Mouse (Mus musculus): Measurements from ENCODE around the gene Dnase1l1. TPM values are rescaled to one million over a fixed set of nuclear protein-coding genes. Genes with fewer than 3 reads are reported as not detected.

Dnase1l1 gene
- 3.4 and 5.0 TPM in 2 replicates for polyA plus RNA-seq (2016; fragmentation: Nextera tagmentation; extraction: Ambion mirVana)

GRCm38 (mm10) chrX:74281732-74282394 is at the start of gene Dnase1l1, which contains the start of gene Taz:
Gene Dnase1l1, minus strand, starts transcription at chrX:74282337.
Gene Taz, plus strand, starts transcription at chrX:74281912.
- Histone ChIP-seq H3K4me1 (peaks cover 14% of the 10 kb centered on the region), H3K9me3 (replicated peaks) (no peaks in the 10 kb centered on the region), H3K36me3 (no peaks in the 10 kb centered on the region), H3K4me3 (peak within 1 kb of the TSS; percentile 68), H3K27ac (peak within 1 kb of the TSS; percentile 84), H3K27me3 (ENCODE audit: low read depth, poor library complexity, severe bottlenecking) (peaks cover 34% of the 10 kb centered on the region)
- 13% methylated on average over 16 of the region's 16 CpGs for WGBS
- DNase-seq (ENCODE audit: low spot score) = peak; percentile 62

- peak overlapping the region; percentile 60 for H3K4me3 ChIP-seq
- H3K27me3 ChIP-seq (ENCODE audit: low read depth, poor library complexity, severe bottlenecking) = peaks cover 21% of the 10 kb centered on the region
- peak overlapping the region; percentile 95; the same call in 1 of the 2 replicates for H3K27ac ChIP-seq
- H3K36me3 ChIP-seq = peaks cover 36% of the 10 kb centered on the region
- peaks cover 28% of the 10 kb centered on the region for H3K4me1 ChIP-seq
- no peaks in the 10 kb centered on the region for H3K9me3 ChIP-seq (replicated peaks)
- WGBS = 38% methylated on average over 2 of the region's 2 CpGs
- DNase-seq (ENCODE audit: low spot score) = no peak
Observed at GRCm38 (mm10) chrX:74330166-74330930, 48.2 kb upstream of the Dnase1l1 start.

- WGBS = 31% methylated on average over 10 of the region's 10 CpGs
- H3K9me3 ChIP-seq (replicated peaks) = no peaks in the 10 kb centered on the region
- H3K36me3 ChIP-seq = peaks cover 25% of the 10 kb centered on the region
- peak overlapping the region; percentile 95 for H3K27ac ChIP-seq
- peak overlapping the region; percentile 60 for H3K4me3 ChIP-seq
- DNase-seq (ENCODE audit: low spot score) = no peak
- peaks cover 21% of the 10 kb centered on the region for H3K27me3 ChIP-seq (ENCODE audit: low read depth, poor library complexity, severe bottlenecking)
- H3K4me1 ChIP-seq = peaks cover 28% of the 10 kb centered on the region
Observed at GRCm38 (mm10) chrX:74329215-74329671, 47.1 kb upstream of the Dnase1l1 start.

GRCm38 (mm10) chrX:74328725-74329161 is 46.6 kb upstream of the Dnase1l1 start, which contains the start of gene Plxna3:
Gene Plxna3, plus strand, starts transcription at chrX:74329066.
- Histone ChIP-seq H3K27me3 (ENCODE audit: low read depth, poor library complexity, severe bottlenecking) (peaks cover 21% of the 10 kb centered on the region), H3K36me3 (peaks cover 20% of the 10 kb centered on the region), H3K4me1 (peaks cover 28% of the 10 kb centered on the region), H3K9me3 (replicated peaks) (no peaks in the 10 kb centered on the region), H3K4me3 (peak within 1 kb of the TSS; percentile 60), H3K27ac (peak within 1 kb of the TSS; percentile 95)
- peak; percentile 81 for DNase-seq (ENCODE audit: low spot score)
- WGBS = 13% methylated on average over 29 of the region's 30 CpGs

- peak within 1 kb of the TSS; percentile 83 for H3K27ac ChIP-seq
- no peaks in the 10 kb centered on the region for H3K9me3 ChIP-seq (replicated peaks)
- H3K27me3 ChIP-seq (ENCODE audit: low read depth, poor library complexity, severe bottlenecking) = peaks cover 16% of the 10 kb centered on the region
- peak; percentile 86 for DNase-seq (ENCODE audit: low spot score)
- peaks cover 49% of the 10 kb centered on the region for H3K36me3 ChIP-seq
- H3K4me3 ChIP-seq = peak within 1 kb of the TSS; percentile 72
- 10% methylated on average over 59 of the region's 59 CpGs for WGBS
- H3K4me1 ChIP-seq = peaks cover 9% of the 10 kb centered on the region; the same call in 1 of the 2 replicates
Observed at GRCm38 (mm10) chrX:74312540-74313464, 30.7 kb upstream of the Dnase1l1 start, which contains the start of gene Fam50a. Gene Fam50a, plus strand, starts transcription at chrX:74313033.

GRCm38 (mm10) chrX:74304867-74305700 is 22.9 kb upstream of the Dnase1l1 start, which contains the start of gene Gdi1:
Gene Gdi1, plus strand, starts transcription at chrX:74304998.
- Histone ChIP-seq H3K27ac (peak within 1 kb of the TSS; percentile 89), H3K9me3 (replicated peaks) (no peaks in the 10 kb centered on the region), H3K4me1 (peaks cover 9% of the 10 kb centered on the region; the same call in 1 of the 2 replicates), H3K36me3 (peaks cover 77% of the 10 kb centered on the region), H3K27me3 (ENCODE audit: low read depth, poor library complexity, severe bottlenecking) (peaks cover 17% of the 10 kb centered on the region), H3K4me3 (peak within 1 kb of the TSS; percentile 64)
- DNase-seq (ENCODE audit: low spot score) = peak; percentile 81
- 18% methylated on average over 38 of the region's 41 CpGs for WGBS

- H3K27me3 ChIP-seq (ENCODE audit: low read depth, poor library complexity, severe bottlenecking) = peaks cover 5% of the 10 kb centered on the region; the same call in 1 of the 2 replicates
- no peak overlapping the region for H3K27ac ChIP-seq
- H3K4me1 ChIP-seq = peaks cover 6% of the 10 kb centered on the region; the same call in 1 of the 2 replicates
- DNase-seq (ENCODE audit: low spot score) = no peak
- peaks cover 51% of the 10 kb centered on the region for H3K36me3 ChIP-seq
- H3K4me3 ChIP-seq = no peak overlapping the region
- 95% methylated on average over 3 of the region's 3 CpGs for WGBS
- no peaks in the 10 kb centered on the region for H3K9me3 ChIP-seq (replicated peaks)
Observed at GRCm38 (mm10) chrX:74299721-74300120, 17.6 kb upstream of the Dnase1l1 start.

- H3K27ac ChIP-seq = no peak overlapping the region
- DNase-seq (ENCODE audit: low spot score) = no peak
- no peak overlapping the region for H3K4me3 ChIP-seq
- 92% methylated on average over 1 of the region's 1 CpGs for WGBS
- H3K36me3 ChIP-seq = peaks cover 44% of the 10 kb centered on the region
- H3K4me1 ChIP-seq = peaks cover 3% of the 10 kb centered on the region; the same call in 1 of the 2 replicates
- no peaks in the 10 kb centered on the region for H3K9me3 ChIP-seq (replicated peaks)
- 0 out of 2 replicates have a peak, but pooled peaks cover 5% of the 10 kb centered on the region for H3K27me3 ChIP-seq (ENCODE audit: low read depth, poor library complexity, severe bottlenecking)
Observed at GRCm38 (mm10) chrX:74298348-74298747, 16.2 kb upstream of the Dnase1l1 start.

GRCm38 (mm10) chrX:74296538-74297448 is 14.7 kb upstream of the Dnase1l1 start, which contains the start of gene Atp6ap1:
Gene Atp6ap1, plus strand, starts transcription at chrX:74297097.
- H3K9me3 ChIP-seq (replicated peaks) = no peaks in the 10 kb centered on the region
- H3K4me3 ChIP-seq = peak within 1 kb of the TSS; percentile 64
- 13% methylated on average over 37 of the region's 37 CpGs for WGBS
- 0 out of 2 replicates have a peak, but pooled peaks cover 1% of the 10 kb centered on the region for H3K27me3 ChIP-seq (ENCODE audit: low read depth, poor library complexity, severe bottlenecking)
- DNase-seq (ENCODE audit: low spot score) = peak; percentile 83
- peak within 1 kb of the TSS; percentile 84 for H3K27ac ChIP-seq
- H3K36me3 ChIP-seq = peaks cover 28% of the 10 kb centered on the region
- H3K4me1 ChIP-seq = peaks cover 3% of the 10 kb centered on the region; the same call in 1 of the 2 replicates

GRCm38 (mm10) chrX:74293431-74293830 is 11.3 kb upstream of the Dnase1l1 start:
- Histone ChIP-seq H3K36me3 (peaks cover 24% of the 10 kb centered on the region), H3K27ac (no peak overlapping the region), H3K9me3 (replicated peaks) (no peaks in the 10 kb centered on the region), H3K27me3 (ENCODE audit: low read depth, poor library complexity, severe bottlenecking) (no peaks in the 10 kb centered on the region), H3K4me3 (no peak overlapping the region), H3K4me1 (peaks cover 3% of the 10 kb centered on the region; the same call in 1 of the 2 replicates)
- 79% methylated on average over 4 of the region's 4 CpGs for WGBS
- no peak for DNase-seq (ENCODE audit: low spot score)

All from limb, embryonic 10.5 days (tissue).